Comparison of ENCODE assay signal across 9 mouse cellular contexts in genomic region chr3:123805338-123805737, GRCm38 (mm10).
"Had no signal": no experiment of that assay in that cellular context is flagged by ENCODE, and none has a peak within 500 bp of the region (broad histone marks: within the 10 kb centered on the region; RNA-seq: fewer than 3 reads in every experiment).

No protein-coding gene starts in this region.

- DNase-seq: gastrocnemius, adult 2 months; gastrocnemius, postnatal 10 days; gastrocnemius, postnatal 25 days; heart, adult 18-20 months; heart, postnatal 10 days; heart, postnatal 4 days; kidney, adult 18-20 months; kidney, postnatal 25 days; liver had no signal
